Mouse (Mus musculus) gastrocnemius, postnatal 25 days (tissue): Measurements from ENCODE around the gene Tm9sf4. TPM values are rescaled to one million over a fixed set of nuclear protein-coding genes. Genes with fewer than 3 reads are reported as not detected.

Experiments
- DNase-seq: peaks from one replicate; pipeline ENCODE4 v3.0.0; 2022
- total RNA-seq, 2 experiments: library from RNA; stranded (reverse); gene quantifications; 1 replicate in 1 of 2; 2 replicates in 1 of 2; pipeline ENCODE4 v1.2.3; 2021

Tm9sf4 gene
- total RNA-seq, 2 experiments from 2014 or later, result 33.7 to 34.9 TPM

DNA sequence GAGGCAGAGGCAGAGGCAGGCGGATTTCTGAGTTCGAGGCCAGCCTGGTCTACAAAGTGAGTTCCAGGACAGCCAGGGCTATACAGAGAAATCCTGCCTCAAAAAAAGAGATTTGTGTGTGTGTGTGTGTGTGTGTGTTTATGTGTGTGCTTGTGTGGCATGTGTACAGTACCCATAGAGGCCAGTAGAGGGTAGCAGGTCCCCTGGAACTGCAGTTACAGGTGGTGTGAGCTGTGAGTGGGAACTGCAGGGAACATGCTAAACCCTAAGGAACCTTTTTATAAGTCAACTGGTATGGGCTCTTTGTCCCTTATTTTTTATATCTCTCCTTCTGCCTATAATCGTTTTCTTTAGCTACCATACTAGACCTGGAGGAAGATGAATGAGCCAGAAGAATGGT, 3.8 kb upstream of the Tm9sf4 start:
- DNase-seq, result no peak

DNA sequence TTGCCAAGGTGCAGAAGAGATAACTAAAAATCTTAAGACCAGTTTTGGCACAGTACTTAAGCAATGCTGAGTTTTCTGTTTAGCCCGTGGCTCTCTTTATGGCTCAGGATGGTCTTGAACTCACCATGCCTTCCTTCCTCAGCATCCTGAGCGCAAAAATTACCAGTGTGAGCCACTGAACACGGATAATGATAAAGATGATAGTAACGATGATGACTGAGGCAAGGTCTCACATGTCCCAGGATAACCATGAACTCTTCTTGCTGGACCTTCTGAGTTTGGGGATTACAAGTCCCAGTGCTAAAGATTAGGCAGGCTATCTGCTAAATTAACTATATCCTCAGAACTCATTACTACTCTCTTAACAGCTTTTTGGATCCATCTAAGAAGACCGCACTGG, 970 bp upstream of the Tm9sf4 start:
- no peak for DNase-seq

- DNase-seq, result no peak
These were observed 579 bp downstream of the Tm9sf4 start for GRCm38 (mm10) chr2:153161684-153162080.

DNA sequence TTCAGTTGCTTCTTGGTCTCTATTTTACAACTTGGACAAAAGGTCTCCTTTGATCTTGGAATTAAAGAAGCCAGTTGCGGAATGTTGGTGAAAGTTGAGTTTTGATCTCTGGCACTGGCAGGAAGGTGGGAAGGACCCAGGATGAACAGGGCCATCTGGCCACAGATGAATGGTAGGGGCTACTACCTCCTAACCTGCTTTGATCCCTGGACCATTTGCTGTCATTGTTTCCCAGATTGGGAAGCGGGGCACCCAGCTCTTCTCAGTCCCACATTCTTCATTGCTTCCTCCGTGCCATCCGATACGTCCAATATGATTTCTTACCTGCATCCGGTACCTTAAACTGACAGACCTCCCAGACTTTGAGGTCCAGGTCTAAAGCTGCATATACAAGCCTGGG, 6.0 kb downstream of the Tm9sf4 start:
- no peak for DNase-seq

DNA sequence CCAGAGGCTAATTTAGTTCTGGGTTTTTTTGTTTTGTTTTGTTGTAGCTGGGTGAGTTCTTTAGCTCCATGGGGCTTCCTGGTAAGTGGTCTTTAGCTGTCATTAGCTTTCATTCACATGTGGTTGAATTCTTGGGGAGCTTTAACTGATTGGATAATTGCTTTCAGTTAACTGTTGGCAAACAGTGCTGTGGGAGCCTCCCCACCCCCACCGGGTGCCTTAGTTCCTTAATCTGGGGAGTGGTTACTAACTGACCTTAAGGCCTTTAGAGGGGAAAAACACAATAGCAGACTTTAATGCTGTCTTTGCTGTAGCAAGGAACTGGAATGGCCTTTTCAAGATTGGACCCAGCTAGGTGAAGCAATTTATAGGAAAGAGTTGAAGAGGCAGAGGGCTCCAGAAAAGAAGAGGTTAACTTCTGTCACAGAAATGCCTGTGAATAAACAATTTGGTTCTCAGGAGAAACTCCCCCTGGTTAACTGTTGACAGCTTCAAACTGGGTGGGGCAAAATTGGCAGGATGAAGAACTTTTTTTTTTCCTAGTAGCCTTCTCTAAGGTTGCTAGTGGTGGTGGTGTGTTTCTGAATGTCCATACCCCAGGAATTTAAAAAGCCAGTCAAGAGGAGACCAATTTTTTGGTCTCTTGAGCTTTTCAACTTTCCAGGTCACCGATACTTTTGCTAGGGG, 7.2 kb downstream of the Tm9sf4 start:
- no peak for DNase-seq

DNA sequence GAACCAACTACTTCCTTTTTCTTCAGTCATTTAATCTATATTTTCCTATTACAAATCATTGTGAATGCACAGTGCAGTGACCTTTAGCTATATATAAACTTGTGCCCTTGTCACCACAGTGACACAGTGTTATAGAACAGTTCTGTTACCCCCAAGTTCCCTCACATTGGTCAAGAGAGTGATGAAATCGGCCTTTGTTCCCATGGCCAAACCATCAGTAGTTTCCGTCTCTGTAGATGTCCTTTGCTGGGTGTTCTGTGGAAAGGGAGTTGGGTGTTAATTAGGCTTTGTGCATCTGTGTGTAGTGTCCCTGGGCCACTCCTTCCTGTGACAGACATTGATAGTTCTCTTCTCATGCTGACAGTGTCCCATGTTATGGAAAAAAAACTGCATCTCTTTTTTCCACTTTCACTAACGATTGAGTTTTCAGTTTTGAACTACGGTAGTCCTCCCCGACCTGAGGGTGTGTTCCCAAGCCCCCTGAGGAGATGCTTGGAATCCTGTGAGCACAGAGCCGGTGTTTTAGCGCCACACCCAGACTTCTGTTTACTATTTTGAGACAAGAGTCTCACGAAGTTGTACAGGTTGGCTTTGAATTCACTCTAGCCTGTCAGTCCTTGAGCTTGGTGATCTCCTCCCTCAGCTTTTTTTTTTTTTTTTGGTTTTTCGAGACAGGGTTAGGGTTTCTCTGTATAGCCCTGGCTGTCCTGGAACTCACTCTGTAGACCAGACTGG, 9.6 kb downstream of the Tm9sf4 start:
- no peak for DNase-seq

- DNase-seq, result no peak
These were observed 10.9 kb downstream of the Tm9sf4 start for GRCm38 (mm10) chr2:153171966-153172365.

- DNase-seq, result no peak
These were observed 15.0 kb downstream of the Tm9sf4 start for GRCm38 (mm10) chr2:153175995-153176570.

GRCm38 (mm10) chr2:153177188-153177587, 16.1 kb downstream of the Tm9sf4 start:
- no peak for DNase-seq

DNA sequence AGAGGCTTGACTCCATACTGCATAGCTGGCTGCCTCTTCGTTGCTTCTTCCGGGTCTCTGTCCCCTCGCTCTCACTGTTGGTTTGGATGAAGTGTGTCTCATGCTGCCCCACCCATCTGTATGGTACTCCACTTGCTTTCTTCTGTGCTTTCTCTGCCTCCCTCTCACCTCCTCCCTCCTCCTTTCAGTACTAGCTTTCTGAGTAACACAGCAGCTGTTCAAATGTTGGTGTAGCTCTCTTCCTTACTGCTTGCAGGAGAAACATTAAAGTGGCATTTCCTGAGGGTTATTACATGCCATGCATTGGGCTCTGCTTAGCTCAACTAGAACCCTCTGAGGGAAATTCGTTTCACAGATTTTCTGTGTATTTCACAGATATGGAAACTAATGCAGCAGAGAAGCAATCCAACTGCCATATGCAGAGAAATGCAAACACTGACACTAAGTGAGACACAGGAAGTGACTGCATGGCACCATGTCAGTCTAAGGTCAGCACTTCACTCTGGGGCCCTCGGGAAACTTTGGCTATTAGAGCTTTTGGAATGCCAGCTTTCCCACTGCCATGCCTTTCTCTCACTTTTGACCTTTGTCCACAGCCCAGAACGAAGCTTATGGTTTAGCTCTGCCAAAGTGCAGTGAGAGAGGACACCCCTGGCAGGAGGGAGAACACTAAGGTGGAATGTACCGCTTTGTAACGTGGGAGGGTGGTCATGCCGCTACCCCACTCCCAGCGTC, 18.2 kb downstream of the Tm9sf4 start:
- no peak for DNase-seq

- no peak for DNase-seq
These were observed 18.9 kb downstream of the Tm9sf4 start for GRCm38 (mm10) chr2:153179961-153180360.

- DNase-seq, result no peak
These were observed 25.1 kb downstream of the Tm9sf4 start for GRCm38 (mm10) chr2:153186176-153186591.

GRCm38 (mm10) chr2:153187848-153188247, 26.7 kb downstream of the Tm9sf4 start:
- DNase-seq, result no peak

DNA sequence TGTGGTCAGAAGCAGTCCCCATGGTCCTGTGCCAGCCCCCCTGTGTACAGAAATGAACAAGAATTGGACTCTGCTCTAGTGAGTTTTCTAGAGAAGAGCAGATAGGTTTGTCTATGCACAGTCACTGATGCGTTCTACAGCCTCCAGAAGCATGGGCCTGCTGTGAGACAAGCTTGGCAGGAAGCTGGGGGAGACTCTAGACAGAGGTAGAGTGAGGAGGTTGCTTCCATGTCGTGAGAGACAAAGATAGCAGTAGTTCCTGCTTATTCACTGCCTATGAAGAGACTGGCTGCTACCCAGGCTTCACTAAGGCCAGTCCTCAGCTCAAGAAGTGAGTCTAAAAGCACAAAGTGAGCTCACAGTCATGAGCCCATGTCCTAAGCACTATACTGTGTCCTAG, 30.1 kb downstream of the Tm9sf4 start:
- DNase-seq, result no peak

DNA sequence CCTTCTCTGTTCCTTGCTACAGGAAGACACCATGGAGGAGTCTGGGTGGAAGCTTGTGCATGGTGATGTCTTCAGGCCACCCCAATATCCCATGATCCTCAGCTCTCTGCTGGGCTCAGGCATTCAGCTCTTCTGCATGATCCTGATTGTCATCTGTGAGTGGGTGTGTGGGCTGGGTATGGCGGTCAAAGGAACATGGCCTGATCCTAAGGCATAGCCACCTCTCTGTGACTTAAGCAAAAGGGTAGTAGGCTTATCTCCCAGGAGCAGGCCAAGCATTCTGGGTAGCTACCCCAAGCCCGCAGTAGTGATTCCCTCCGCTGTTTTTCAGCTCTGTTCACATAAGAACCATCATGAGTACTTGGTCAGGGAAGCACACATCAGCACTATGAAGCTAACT, 33.2 kb downstream of the Tm9sf4 start:
- DNase-seq, result no peak

- DNase-seq, result no peak
These were observed 37.4 kb downstream of the Tm9sf4 start for GRCm38 (mm10) chr2:153198485-153198884.

DNA sequence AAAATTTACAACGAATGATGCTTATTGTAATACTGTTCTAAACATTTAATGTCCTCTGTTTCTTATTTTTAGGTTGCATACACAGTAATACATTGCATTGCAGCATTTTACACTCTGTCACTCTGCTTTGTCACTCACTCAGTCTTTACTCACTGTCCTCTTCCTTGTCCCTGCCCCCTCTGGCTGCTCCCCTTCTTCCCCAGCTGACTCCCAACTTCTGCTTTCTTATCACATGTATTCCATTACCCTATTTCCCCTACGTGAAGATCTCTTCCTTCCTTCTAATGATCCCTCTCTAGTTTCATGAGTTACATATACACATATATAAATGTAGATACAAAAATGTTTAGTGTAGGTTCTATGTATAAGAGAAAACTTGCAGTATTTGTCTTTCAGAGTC, 38.0 kb downstream of the Tm9sf4 start:
- DNase-seq, result no peak

DNA sequence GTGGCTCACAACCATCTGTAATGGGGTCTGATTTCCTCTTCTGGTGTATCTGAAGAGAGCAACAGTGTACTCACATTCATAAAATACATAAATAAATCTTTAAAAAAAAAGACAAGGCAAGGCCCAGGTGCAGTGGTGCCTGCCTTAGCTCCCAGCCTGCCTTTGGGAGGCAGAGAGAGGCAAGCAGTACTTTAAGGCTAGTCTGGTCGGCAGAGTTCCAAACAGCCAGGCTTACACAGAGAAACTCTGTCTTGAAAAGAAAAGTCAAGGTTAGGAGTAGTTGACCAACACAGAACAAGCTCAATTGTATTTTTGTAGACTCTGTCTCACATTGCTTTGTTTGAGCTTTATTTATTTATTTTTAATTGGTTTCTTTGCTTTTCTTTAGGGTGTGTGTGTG, 41.7 kb downstream of the Tm9sf4 start:
- DNase-seq, result no peak

DNA sequence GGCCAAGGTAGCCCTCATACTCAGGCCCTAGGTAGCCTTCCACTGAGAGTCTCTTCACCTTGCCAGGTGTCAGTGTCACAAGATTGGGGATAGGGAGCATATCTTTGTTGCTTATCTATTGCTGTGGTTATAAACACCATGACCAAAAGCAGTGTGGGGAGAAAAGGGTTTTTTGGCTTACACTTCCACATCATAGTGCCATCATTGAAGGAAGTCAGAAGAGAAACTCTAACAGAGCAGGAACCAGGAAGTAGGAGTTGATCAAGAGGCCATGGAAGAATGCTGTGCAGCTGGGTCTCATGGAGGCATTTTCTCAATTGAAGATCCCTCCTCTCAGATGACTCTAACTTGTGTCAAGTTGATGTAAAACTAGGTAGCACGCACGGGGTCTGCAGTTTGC, 47.0 kb downstream of the Tm9sf4 start:
- DNase-seq, result no peak

- no peak for DNase-seq
These were observed 48.2 kb downstream of the Tm9sf4 start for GRCm38 (mm10) chr2:153209286-153209685.

DNA sequence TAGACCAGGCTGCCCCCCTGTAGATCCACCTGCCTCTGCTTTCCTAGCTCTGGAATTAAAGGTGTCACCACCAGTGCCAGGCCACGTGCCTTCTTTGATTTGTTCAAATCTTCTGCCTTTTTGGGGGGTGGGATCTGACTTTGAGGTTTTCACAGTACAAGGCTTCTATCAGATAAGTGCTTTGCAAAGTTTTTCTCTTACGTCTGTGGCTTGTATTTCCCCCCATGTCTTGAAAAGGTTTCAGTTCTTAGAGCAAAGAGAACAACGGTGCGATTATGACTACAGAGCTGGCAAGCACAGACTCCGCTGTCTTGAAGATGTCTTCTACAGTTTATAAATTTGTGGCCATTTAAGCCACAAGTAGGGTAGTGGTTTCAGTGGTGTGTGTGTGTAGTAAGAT, 50.3 kb downstream of the Tm9sf4 start:
- DNase-seq, result no peak

GRCm38 (mm10) chr2:153213351-153213750, 52.2 kb downstream of the Tm9sf4 start:
- no peak for DNase-seq

DNA sequence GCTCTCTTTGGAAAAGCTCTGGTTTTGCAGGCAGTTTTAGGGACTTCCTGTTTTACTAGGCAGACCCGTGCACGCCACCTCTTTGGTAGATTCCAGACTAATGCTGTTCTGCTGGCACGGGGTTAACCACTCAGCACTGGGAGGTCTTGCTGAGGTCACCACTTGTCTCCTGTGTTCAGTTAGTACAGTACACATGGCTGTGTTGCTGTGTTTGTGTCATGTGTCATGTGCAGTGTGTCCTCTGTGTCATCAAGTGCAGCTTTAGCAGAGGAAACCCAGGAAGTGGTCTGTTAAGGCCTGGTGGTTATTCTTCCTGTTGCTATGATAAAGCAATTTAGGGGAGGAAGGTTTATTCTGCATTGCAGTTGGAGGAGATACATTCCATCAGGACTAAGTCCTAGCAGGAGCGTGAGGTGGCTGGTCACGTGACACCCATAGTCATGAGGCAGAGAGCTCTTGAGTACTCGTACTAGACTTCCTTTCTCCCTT, 53.7 kb downstream of the Tm9sf4 start:
- no peak for DNase-seq
